Mouse (Mus musculus): ENCODE results near the gene Dnah2. TPM values are rescaled to one million over a fixed set of nuclear protein-coding genes. Genes with fewer than 3 reads are reported as not detected.

Gene Dnah2
- total RNA-seq, 1 experiment = 0.98 TPM

DNA sequence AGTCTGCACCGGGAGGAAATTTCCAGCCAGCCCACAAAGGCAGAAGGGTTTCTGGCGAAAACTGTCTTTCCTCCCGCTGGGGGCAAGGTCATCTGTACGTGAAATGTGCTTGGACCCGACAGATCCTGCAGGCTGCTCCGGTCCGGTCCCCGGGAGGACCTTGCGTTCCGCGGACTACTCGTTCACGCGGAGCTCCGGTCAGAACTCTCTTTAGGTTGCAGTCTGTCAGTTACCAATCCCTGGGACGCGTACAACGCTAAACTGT, 138.9 kb downstream of the Dnah2 start:
- in situ Hi-C loops (cut with MboI; ENCODE audit: low sequenced_read_pairs in 2 of 2, unreplicated experiment in 2 of 2) = no loop called here
- H3K9me3 ChIP-seq (ENCODE audit: control insufficient read depth, insufficient read depth, low read depth, low read length) = no peaks in the 10 kb centered on the region
- TF ChIP-seq MAFK (IDR thresholded peaks at IDR 0.05; ENCODE audit: insufficient read depth, low read depth, low read length) (no peak), HCFC1 (IDR thresholded peaks at IDR 0.05; ENCODE audit: borderline replicate concordance, insufficient read depth, low read length) (no peak), ZC3H11A (IDR thresholded peaks at IDR 0.05; ENCODE audit: borderline replicate concordance, low read depth, low read length) (no peak), ZNF384 (IDR thresholded peaks at IDR 0.05; ENCODE audit: low read depth, low read length) (no peak), CHD2 (IDR thresholded peaks at IDR 0.05; ENCODE audit: low read depth, low read length) (no peak)
- peak overlapping the region; percentile 66 for H3K9ac ChIP-seq (ENCODE audit: insufficient read depth, low read depth, low read length, poor library complexity, severe bottlenecking)
- no peak for DNase-seq (ENCODE audit: low read depth, low spot score)
- H3K36me3 ChIP-seq (ENCODE audit: control insufficient read depth, insufficient read depth, low read length, poor library complexity, severe bottlenecking) = peaks cover 25% of the 10 kb centered on the region
- no peak overlapping the region for H3K27ac ChIP-seq (ENCODE audit: insufficient read depth, low read depth, low read length, poor library complexity, severe bottlenecking)
- peak overlapping the region; percentile 74 to 94 for H3K4me3 ChIP-seq (ENCODE audit: insufficient read depth in 1 of 2, low read depth in 1 of 2, low read length in 2 of 2, poor library complexity in 1 of 2, severe bottlenecking in 1 of 2)
- H3K4me1 ChIP-seq (ENCODE audit: control insufficient read depth in 2 of 2, insufficient read depth in 2 of 2, low read length in 2 of 2, poor library complexity in 1 of 2) = peaks cover 4 to 37% of the 10 kb centered on the region in 2 experiments; a peak in 3 of 4 replicates

DNA sequence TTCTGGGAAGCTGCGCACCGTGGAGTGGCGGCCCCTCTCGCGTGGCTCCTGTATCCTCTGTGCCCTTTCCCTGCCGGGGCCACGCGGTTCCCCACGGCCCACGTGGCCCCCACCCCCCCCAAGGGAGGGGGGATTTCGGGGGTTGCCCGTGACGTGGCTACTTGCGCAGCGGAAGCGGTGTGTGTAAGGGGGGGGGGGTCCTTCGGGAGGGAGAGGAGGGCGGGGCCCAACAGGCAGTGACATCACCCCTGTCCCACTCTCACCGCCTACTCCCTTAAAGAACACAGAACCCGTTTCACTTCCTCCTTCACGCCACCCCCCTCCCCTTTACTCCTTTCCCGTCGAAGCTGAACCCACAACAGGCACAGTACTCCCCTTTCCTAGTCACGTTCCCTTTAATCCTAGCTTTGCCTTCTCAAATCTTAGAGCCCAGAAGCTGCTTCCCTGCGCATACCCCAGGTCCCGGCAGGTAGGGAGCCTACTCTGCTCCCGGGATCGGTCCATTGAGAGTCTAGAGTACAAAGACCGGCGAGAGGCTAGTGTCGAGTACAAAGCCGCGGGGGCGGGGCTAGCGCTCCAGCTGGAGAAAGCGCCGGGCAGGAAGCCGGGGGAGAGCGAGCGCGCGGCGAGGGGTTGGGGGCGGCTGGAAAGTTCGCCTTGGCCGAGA, 139.4 kb downstream of the Dnah2 start:
- H3K27ac ChIP-seq (ENCODE audit: insufficient read depth, low read depth, low read length, poor library complexity, severe bottlenecking) = peak overlapping the region; percentile 76
- peaks cover 4 to 36% of the 10 kb centered on the region in 2 experiments; a peak in 3 of 4 replicates for H3K4me1 ChIP-seq (ENCODE audit: control insufficient read depth in 2 of 2, insufficient read depth in 2 of 2, low read length in 2 of 2, poor library complexity in 1 of 2)
- in situ Hi-C loops (cut with MboI; ENCODE audit: low sequenced_read_pairs in 2 of 2, unreplicated experiment in 2 of 2) = no loop called here
- H3K9me3 ChIP-seq (ENCODE audit: control insufficient read depth, insufficient read depth, low read depth, low read length) = no peaks in the 10 kb centered on the region
- H3K9ac ChIP-seq (ENCODE audit: insufficient read depth, low read depth, low read length, poor library complexity, severe bottlenecking) = peak overlapping the region; percentile 66
- peaks cover 30% of the 10 kb centered on the region for H3K36me3 ChIP-seq (ENCODE audit: control insufficient read depth, insufficient read depth, low read length, poor library complexity, severe bottlenecking)
- no peak for TF ChIP-seq ZC3H11A (IDR thresholded peaks at IDR 0.05; ENCODE audit: borderline replicate concordance, low read depth, low read length)
- TF ChIP-seq MAFK (IDR thresholded peaks at IDR 0.05; ENCODE audit: insufficient read depth, low read depth, low read length) = no peak
- TF ChIP-seq CHD2 (IDR thresholded peaks at IDR 0.05; ENCODE audit: low read depth, low read length) = 0 out of 2 replicates have a peak, but pooled peaks have one; percentile 16
- DNase-seq (ENCODE audit: low read depth, low spot score) = peak; percentile 86
- H3K4me3 ChIP-seq (ENCODE audit: insufficient read depth in 1 of 2, low read depth in 1 of 2, low read length in 2 of 2, poor library complexity in 1 of 2, severe bottlenecking in 1 of 2) = peak overlapping the region; percentile 74 to 94

DNA sequence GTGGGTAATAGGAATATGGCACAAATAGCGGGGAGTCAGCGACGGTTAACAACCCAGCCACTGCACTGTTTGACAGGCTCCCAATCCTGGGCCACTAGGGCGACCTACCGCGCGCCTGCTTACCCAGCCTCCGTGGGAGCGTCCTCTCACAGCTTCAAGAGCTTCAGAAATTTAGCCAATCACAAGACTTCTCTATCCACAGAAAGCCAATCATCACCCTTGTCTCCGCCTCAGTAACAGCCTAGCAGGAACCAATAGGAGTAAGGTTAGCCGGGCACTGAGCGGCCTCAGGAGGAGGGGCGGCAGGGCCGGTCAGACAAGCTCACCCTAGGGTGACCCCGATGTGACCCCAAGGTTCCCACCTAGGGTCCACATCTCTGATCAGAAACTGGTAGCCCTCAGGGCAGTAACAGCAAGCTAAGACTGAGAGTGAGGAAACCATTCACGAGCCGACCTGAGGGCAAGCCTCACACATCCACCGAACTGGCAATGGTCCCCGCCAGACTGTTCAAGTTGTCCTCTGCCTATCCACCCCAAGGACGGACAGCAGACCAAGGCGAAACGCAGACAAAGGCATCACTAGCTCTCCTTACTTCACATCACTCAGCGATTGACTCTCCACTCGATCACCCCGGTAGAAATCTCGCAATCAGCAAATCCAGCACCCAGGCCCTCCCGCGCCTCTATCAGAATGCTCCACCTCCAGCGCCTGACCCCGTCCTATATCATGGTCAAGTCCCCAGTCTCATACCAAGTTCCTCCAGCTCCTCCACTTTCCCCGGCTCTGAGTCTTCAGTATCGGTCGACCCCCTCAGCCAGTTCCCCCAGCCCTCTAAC, 140.2 kb downstream of the Dnah2 start:
- Histone ChIP-seq H3K9ac (ENCODE audit: insufficient read depth, low read depth, low read length, poor library complexity, severe bottlenecking) (peak overlapping the region; percentile 66), H3K4me1 (ENCODE audit: control insufficient read depth in 2 of 2, insufficient read depth in 2 of 2, low read length in 2 of 2, poor library complexity in 1 of 2) (peaks cover 4 to 33% of the 10 kb centered on the region in 2 experiments; a peak in 3 of 4 replicates), H3K36me3 (ENCODE audit: control insufficient read depth, insufficient read depth, low read length, poor library complexity, severe bottlenecking) (peaks cover 32% of the 10 kb centered on the region), H3K4me3 (ENCODE audit: insufficient read depth in 1 of 2, low read depth in 1 of 2, low read length in 2 of 2, poor library complexity in 1 of 2, severe bottlenecking in 1 of 2) (peak overlapping the region; percentile 74 to 94), H3K9me3 (ENCODE audit: control insufficient read depth, insufficient read depth, low read depth, low read length) (no peaks in the 10 kb centered on the region), H3K27ac (ENCODE audit: insufficient read depth, low read depth, low read length, poor library complexity, severe bottlenecking) (peak overlapping the region; percentile 76)
- in situ Hi-C loops (cut with MboI; ENCODE audit: low sequenced_read_pairs in 2 of 2, unreplicated experiment in 2 of 2) = no loop called here
- DNase-seq (ENCODE audit: low read depth, low spot score) = peak; percentile 83
- peak; percentile 91 for TF ChIP-seq CHD2 (IDR thresholded peaks at IDR 0.05; ENCODE audit: low read depth, low read length)
- no peak for TF ChIP-seq ZC3H11A (IDR thresholded peaks at IDR 0.05; ENCODE audit: borderline replicate concordance, low read depth, low read length)
- TF ChIP-seq MAFK (IDR thresholded peaks at IDR 0.05; ENCODE audit: insufficient read depth, low read depth, low read length) = peak; percentile 17; the same call in 1 of the 2 replicates

GRCm38 (mm10) chr11:69407724-69408004, 141.2 kb downstream of the Dnah2 start:
- Histone ChIP-seq H3K9me3 (ENCODE audit: control insufficient read depth, insufficient read depth, low read depth, low read length) (no peaks in the 10 kb centered on the region), H3K27ac (ENCODE audit: insufficient read depth, low read depth, low read length, poor library complexity, severe bottlenecking) (no peak overlapping the region), H3K4me1 (ENCODE audit: control insufficient read depth in 2 of 2, insufficient read depth in 2 of 2, low read length in 2 of 2, poor library complexity in 1 of 2) (peaks cover 3 to 27% of the 10 kb centered on the region in 2 experiments; a peak in 3 of 4 replicates), H3K4me3 (ENCODE audit: insufficient read depth in 1 of 2, low read depth in 1 of 2, low read length in 2 of 2, poor library complexity in 1 of 2, severe bottlenecking in 1 of 2) (no peak overlapping the region), H3K9ac (ENCODE audit: insufficient read depth, low read depth, low read length, poor library complexity, severe bottlenecking) (no peak overlapping the region), H3K36me3 (ENCODE audit: control insufficient read depth, insufficient read depth, low read length, poor library complexity, severe bottlenecking) (peaks cover 36% of the 10 kb centered on the region)
- TF ChIP-seq ZNF384 (IDR thresholded peaks at IDR 0.05; ENCODE audit: low read depth, low read length) (no peak), CHD2 (IDR thresholded peaks at IDR 0.05; ENCODE audit: low read depth, low read length) (no peak), ZC3H11A (IDR thresholded peaks at IDR 0.05; ENCODE audit: borderline replicate concordance, low read depth, low read length) (no peak), HCFC1 (IDR thresholded peaks at IDR 0.05; ENCODE audit: borderline replicate concordance, insufficient read depth, low read length) (no peak), MAFK (IDR thresholded peaks at IDR 0.05; ENCODE audit: insufficient read depth, low read depth, low read length) (no peak)
- no peak for DNase-seq (ENCODE audit: low read depth, low spot score)
- in situ Hi-C loops (cut with MboI; ENCODE audit: low sequenced_read_pairs in 2 of 2, unreplicated experiment in 2 of 2) = no loop called here
